Mouse (Mus musculus) erythroblast, embryonic 14.5 days (primary cell): ENCODE data around the gene Galr3.

Experiments used
- GATA1 ChIP-seq: IDR thresholded peaks from 2 replicates; pipeline ENCODE4 v1.6.1; 2012; ENCODE audit warnings: low read length, inconsistent platforms, mixed read lengths
- TAL1 ChIP-seq: IDR thresholded peaks from 3 replicates; pipeline ENCODE4 v1.6.1; 2012; ENCODE audit warnings: low read length, inconsistent platforms, mixed read lengths

DNA sequence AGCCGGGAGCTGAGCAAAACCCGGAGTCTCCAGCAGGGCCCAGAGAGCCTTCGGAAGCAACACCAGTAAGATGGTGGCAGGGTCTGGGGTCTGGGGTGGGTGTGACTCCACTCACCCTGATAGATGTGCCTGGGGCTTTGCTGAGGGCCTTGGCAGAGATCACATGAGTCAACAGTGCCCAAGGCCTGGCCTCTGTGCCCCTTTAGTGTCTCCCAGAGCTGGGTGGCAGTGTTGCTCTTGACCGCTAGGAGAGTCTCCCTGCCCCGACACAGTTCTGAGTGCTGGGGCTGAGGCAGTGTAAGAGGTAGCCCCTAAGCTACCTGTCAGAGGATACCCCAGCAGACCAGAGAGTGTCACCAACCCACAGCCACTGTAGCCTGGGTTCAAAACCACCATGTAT is 40.1 kb upstream of the Galr3 start:
- TF ChIP-seq GATA1 (no peak), TAL1 (no peak)
